Mouse (Mus musculus) spleen, adult 2 months (tissue): ENCODE results near the gene Psmd10.

Source experiments
- CTCF ChIP-seq: fragments of 200-500 bp; IDR thresholded peaks from 2 replicates; pipeline ENCODE4 v1.5.1; 2011; ENCODE audit warnings: mild to moderate bottlenecking, inconsistent platforms; ENCODE audit not compliant: insufficient read depth, insufficient read length, insufficient replicate concordance; ENCODE audit errors: extremely low read depth
- POLR2A ChIP-seq: fragments of 200-500 bp; IDR thresholded peaks from 2 replicates; pipeline ENCODE4 v1.6.1; 2011; ENCODE audit warnings: low read depth, low read length, inconsistent platforms

- no peak for TF ChIP-seq POLR2A
- TF ChIP-seq CTCF = no peak
Measured at GRCm38 (mm10) chrX:140983206-140983960, 26.9 kb upstream of the Psmd10 start.
